Mouse (Mus musculus): ENCODE data around the gene Frem2.

Frem2 gene

DNA sequence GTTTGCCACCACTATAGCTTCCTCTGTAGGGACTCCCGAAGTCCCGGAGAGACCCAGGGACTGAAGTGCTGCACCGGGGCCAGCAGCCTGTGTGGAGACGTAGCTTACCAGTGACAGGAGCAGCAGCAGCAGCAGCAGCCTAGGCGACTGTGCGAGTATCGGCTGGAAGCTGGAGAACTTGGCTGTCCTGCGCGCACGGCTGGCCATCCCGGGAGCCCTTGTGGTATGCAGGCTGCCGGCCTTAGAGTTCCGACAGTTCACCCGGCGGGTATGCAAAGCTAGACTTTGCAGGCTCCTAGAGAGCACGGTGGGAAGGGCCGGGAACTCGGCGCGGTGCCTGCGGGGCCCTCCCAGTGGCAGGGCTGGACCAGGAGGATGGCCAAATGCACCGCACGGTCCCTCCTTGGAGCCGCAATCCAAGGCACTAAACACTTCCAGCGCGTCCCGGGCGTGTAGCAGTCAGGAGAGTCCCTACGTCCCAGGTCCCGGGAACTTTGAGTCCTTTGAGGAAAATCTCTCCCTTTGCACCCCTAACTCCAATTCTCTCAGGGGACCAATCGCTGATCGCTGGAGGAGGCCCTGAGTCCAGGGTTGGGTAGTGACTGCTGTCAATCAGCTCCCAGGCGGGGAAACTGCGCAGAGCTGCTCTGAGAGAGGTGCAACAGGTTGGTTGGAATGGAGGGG lies at the start of gene Frem2:
Gene Frem2 (minus strand): TSS at position 478 of the 684 bp plus-strand sequence.
- no peak for DNase-seq

DNA sequence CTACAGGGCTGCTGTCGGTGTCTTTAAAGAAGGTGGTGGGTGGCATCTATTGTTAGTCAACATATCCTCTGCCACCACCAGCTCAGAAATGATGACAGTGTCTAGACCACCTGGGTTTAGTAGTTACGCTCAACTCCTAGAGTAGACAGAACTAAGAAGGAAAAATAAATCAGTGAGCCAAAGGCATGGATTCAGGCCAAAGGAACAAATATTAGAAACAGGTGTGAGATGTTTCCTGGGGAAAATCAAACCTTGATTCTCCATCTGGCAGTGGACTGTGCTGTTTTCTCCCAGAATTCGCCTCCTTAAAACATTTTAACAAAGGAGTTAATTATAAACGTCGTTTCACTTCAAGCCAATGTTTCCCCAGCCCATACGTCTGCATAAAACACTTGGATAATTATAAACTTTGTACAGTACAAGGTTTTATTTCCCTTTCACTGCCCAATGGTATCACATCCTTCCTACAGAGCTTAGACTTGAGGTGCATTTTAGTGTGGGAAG lies 48.9 kb upstream of the Frem2 start:
- DNase-seq, result no peak

GRCm38 (mm10) chr3:53703126-53703505 lies 46.0 kb upstream of the Frem2 start:
- DNase-seq, result no peak

- DNase-seq, result no peak
These were observed 45.4 kb upstream of the Frem2 start for GRCm38 (mm10) chr3:53702421-53703125.

DNA sequence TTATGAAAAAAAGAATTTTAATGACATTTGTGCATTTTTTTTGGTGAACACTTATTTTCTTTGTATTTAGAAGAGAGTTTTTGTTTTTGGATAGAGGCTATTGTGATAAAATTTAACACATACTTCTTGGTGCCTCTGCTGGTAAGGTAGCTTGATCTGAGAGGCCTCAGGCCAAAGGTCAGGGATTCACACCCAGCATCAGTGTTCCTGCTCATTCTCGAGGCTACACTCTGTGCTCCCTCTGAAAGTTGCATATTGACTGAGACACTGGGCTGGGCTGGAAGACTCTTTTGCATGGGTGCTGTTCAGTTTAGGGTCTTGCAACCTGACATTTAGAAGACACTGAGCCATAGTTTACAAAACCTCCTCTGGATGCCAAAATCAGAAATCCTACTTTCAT lies 44.8 kb upstream of the Frem2 start:
- DNase-seq, result no peak

DNA sequence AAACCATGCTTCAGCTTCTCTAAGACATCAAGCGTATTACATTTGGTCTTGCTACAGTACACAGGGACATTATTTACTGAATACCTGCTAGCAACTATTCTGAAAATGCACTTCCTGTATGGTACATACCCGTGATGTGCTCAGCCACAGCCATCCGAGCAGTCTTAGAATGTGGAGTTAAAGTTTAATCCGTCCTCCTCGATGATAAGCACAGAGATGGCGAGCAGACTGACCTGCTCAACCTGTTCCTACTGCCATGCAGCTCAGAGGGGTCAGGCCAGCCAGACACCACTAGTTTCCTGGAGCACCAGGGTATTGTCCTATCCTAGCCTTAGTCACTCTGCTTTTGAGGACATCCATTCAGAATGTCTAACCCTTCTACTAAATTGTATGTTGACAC lies 30.6 kb upstream of the Frem2 start:
- DNase-seq, result no peak

GRCm38 (mm10) chr3:53682244-53682643 lies 25.1 kb upstream of the Frem2 start:
- no peak for DNase-seq

GRCm38 (mm10) chr3:53680816-53681215 lies 23.7 kb upstream of the Frem2 start:
- no peak for DNase-seq

DNA sequence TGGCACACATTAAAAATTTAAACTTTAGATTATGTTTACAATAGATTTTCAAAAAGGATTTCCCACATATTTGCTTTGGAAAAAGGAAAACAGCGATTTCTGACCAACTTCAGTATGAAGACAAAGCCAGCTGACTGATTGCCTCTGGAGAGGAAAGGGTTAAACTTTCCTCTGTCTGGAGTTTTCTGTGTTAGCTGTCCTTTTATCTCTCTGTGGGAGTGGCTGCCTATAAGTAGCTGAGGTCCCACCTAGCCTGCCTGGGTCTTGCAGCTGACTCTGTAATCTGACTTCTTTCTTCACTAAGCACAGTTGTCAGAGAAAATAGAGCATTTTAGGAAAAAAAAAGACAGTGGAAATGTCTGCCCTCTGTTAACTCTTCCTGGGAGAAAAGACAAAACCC lies 17.1 kb upstream of the Frem2 start:
- DNase-seq, result no peak

DNA sequence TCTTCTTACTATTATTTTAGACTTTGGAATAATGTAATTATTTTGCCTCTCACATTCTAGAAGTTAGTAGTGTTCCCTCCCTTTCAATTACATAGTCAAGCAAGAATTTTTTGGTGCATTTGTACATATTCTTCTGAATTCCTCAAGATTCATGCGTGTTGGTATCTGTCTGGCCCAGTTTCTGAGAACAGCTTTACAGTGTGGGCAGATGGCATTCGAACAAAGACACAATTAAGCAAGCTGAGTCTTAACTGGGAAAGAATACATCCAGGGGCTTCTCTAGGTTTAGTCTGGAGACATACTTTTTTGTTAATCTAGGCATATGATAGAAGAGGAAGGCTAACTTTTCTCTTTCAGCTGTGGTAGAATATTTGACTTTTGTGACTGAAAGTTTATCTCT lies 12.6 kb upstream of the Frem2 start:
- DNase-seq, result peak; percentile 32

DNA sequence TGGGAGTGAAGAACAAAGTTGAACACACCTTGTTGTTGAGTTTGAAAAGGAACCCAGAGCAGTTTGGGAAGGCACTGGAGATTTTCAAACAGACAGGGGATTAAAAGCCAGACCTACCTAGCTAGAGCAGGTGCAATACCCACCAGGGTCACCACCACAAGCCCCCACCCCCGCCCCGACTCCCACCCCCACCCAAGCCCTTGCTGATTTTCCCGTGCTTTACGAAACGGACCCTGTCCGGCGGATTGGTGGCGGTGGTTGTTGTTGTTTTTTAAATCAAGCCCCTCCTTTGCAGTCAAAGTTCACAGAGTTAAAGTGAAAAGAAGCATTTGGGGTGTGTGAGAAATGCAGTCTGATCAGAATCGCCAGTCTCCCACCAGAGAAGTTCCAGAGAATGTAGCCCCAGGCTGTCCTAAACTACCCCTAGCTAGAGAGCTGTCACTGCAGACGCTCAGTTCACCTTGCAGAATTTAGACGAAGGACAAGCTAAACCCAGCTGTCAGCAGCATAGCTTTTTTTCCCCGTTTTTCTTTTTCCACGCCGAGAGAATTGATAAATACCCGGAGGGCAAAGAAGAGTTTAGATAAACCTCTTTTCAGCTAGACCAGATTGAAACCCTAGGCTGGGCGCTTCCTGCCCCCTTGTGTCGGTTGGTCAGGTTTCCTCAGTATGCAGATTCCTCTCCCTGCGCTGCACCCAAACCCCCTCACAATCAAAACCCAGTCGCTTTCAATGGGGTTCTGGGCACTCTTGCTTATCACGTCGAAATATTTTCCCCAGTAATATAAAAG lies 784 bp upstream of the Frem2 start:
- no peak for DNase-seq

- DNase-seq, result no peak
These were observed 752 bp downstream of the Frem2 start for GRCm38 (mm10) chr3:53656328-53656877.

- no peak for DNase-seq
These were observed 1.8 kb downstream of the Frem2 start for GRCm38 (mm10) chr3:53655343-53655742.

DNA sequence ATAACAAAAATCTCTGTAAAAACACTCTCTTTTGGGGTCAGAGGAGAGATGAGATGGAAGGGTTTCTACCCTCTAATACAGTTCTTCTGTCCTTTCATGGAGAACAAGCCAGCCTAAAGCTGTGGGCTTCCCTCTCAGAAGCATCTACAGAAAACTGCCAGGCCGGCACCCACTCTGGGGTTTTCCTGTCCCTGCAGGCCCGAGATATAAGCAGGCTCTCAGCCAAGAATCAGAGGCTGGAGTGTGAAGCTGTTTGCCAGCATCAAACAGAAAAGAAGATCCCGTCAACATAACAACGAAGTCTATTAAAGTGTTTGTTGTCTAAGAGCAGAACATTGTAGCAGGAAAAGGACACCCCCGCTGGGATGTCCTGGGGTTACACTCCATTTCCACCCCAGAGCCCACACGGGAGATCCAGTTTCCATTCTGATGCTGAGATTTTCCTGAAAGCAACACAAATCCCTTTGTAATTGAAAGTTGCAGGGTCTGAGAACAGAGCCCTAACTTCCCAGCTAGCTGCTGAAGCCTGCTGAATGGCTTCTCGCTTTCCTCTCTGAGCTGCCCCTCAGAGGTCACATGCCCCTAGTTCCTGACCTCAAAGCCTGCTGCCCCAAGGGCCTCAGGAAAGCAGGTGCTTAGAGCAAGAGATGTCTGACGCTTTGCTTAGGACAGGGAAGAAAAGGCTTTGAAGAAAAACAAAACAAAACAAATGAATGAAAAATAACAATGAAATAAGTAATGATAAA lies 7.0 kb downstream of the Frem2 start:
- DNase-seq, result no peak

DNA sequence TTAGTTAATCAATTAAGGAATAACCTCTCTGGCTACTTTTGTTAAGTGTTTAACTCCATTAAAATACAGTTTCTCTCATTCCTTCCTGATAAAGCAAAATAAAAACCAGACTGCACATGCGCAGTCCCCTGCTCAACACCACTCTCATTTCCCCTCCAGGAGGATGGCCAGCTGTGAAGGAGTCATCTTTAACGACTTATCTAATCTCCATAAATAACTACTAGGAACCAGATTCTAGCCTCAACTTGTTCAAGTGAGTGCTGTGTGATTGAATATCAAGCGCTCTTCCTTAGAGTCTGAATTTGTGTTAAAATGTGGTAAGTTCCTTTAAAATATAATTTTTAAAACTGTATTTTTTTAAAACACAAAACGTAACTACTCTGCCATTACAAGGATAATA lies 7.7 kb downstream of the Frem2 start:
- no peak for DNase-seq

DNA sequence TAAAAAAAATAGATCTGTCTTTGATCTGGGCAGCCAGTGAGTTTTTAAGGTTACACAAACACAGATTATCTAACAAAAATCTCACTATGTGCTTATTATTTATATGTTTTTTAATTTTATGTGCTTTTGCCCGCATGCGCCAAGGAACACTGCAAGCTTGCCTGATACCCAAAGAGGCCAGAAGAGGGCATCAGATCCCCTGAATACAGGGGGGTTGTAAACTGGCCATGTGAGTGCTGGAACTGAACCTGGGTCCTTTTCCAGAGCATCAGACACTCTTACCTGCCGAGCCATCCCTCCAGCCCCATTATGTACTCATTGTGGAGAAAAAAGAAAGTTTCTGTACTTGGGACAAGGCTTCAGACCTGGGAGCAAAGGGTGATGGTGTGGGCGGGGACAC lies 8.3 kb downstream of the Frem2 start:
- DNase-seq, result no peak

DNA sequence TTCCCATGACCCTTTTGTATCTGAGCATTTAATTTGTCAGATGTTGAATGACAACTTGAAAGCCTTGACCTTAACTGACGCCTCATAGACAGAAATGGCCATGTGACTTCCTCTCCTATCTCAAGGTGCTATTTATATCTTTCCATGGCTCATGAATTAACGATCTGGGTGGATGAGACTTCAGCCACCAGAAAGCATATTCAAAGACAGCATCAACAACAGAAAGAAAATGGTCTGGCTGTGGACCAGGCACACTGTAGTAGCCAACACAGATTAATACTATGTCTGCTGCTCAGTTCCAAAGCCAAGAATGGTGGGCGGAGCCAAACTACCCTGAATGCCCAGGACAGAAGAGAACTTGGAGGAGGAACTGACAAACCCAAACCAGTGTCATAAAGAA lies 21.2 kb downstream of the Frem2 start:
- DNase-seq, result no peak

DNA sequence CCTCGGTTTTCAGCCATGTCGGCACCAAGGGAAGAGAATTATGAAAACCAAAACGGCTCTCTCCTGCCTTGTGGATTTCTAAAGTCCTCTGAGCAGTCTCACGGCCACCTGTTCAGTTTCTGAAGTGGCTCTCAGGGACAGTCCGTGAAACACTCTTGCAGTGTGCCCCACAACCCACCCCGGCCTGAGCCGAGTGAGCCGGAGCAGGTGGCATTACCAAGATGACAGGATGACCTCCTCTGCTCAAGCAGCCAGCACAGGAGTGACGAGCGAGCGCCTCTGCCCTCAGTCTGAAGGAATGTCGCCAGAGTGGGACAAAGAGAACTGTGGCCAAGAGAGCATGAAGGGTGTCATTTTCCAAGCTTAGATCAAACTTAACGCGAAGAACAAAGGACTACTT lies 26.0 kb downstream of the Frem2 start:
- no peak for DNase-seq

GRCm38 (mm10) chr3:53630630-53631029 lies 26.5 kb downstream of the Frem2 start:
- no peak for DNase-seq

GRCm38 (mm10) chr3:53629966-53630365 lies 27.2 kb downstream of the Frem2 start:
- no peak for DNase-seq

GRCm38 (mm10) chr3:53623222-53623621 lies 33.9 kb downstream of the Frem2 start:
- DNase-seq, result no peak

DNA sequence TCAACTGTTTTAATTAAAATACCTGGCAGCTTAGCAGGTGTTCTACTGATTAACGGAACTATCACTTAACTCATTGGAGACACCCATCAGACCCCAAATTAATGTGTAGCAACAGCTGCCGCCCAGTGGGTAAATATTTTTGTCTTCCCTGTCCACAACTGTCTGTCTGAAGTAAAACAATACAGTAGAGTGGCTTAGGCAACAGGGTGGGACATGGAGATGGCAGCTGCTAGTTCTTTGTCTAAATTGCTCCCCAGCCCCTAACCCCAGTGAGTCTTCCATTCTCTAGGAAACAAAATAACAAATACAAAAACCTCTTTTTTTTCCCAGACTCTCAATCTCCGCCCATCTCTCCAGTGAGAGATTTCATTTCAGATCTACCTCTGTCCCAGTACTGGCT lies 36.2 kb downstream of the Frem2 start:
- no peak for DNase-seq

- DNase-seq, result no peak
These were observed 36.8 kb downstream of the Frem2 start for GRCm38 (mm10) chr3:53620355-53620754.
